Mouse (Mus musculus): Measurements from ENCODE around the gene Vmn1r19.
"Not testable (repeated sequence)": the region's sequence is repeated elsewhere in the genome, so short reads cannot be mapped to it uniquely, and the experiment has no call there.

- TF ChIP-seq CTCF (conservative IDR thresholded peaks at IDR 0.05; ENCODE audit: low read length); POU5F1 (IDR thresholded peaks at IDR 0.05; ENCODE audit: borderline replicate concordance, low read length): not testable (repeated sequence)
Observed at GRCm38 (mm10) chr6:57403480-57403879, at the start of gene Vmn1r19.

Data from E14TG2a.4 (cell line).